Mouse (Mus musculus): ENCODE measurements around the gene Gm11032. TPM values are rescaled to one million over a fixed set of nuclear protein-coding genes. Genes with fewer than 3 reads are reported as not detected.

The Gm11032 gene
- polyA plus RNA-seq, 1 experiment from 2014 or later, result not detected

- peaks cover 6% of the 10 kb centered on the region; the same call in 1 of the 2 replicates for H3K36me3 ChIP-seq (replicated peaks; ENCODE audit: insufficient read depth, low read length)
- H3K9ac ChIP-seq (replicated peaks), result peak overlapping the region; percentile 97
- DNase-seq (no peak), ATAC-seq (no peak)
- H3K9me3 ChIP-seq (ENCODE audit: low read length), result no peaks in the 10 kb centered on the region
- H3K4me1 ChIP-seq (ENCODE audit: insufficient read depth), result peaks cover 30% of the 10 kb centered on the region
- no peaks in the 10 kb centered on the region for H3K27me3 ChIP-seq (ENCODE audit: insufficient read depth, low read length)
- peak overlapping the region; percentile 97 for H3K27ac ChIP-seq (ENCODE audit: low read depth)
- 11% methylated on average over 5 of the region's 5 CpGs for WGBS (ENCODE audit: insufficient replicate concordance)
- peak overlapping the region; percentile 98 for H3K4me3 ChIP-seq (ENCODE audit: low read depth, low read length)
- TF ChIP-seq EP300 (IDR thresholded peaks at IDR 0.05; ENCODE audit: low read depth), result no peak
- no peak for TF ChIP-seq CTCF (IDR thresholded peaks at IDR 0.05; ENCODE audit: low read depth)
- peak overlapping the region; percentile 62 for H3K4me2 ChIP-seq (ENCODE audit: low read depth, low read length)
Measured at GRCm38 (mm10) chr11:4593491-4593848, 26.4 kb upstream of the Gm11032 start.

- Histone ChIP-seq H3K27ac (ENCODE audit: low read depth) (peak overlapping the region; percentile 97), H3K4me3 (ENCODE audit: low read depth, low read length) (peak overlapping the region; percentile 98), H3K27me3 (ENCODE audit: insufficient read depth, low read length) (no peaks in the 10 kb centered on the region), H3K36me3 (replicated peaks; ENCODE audit: insufficient read depth, low read length) (0 out of 2 replicates have a peak, but pooled peaks cover 2% of the 10 kb centered on the region), H3K9me3 (ENCODE audit: low read length) (no peaks in the 10 kb centered on the region), H3K9ac (replicated peaks) (peak overlapping the region; percentile 97), H3K4me2 (ENCODE audit: low read depth, low read length) (peak overlapping the region; percentile 62), H3K4me1 (ENCODE audit: insufficient read depth) (peaks cover 30% of the 10 kb centered on the region)
- TF ChIP-seq EP300 (IDR thresholded peaks at IDR 0.05; ENCODE audit: low read depth), result no peak
- peak; percentile 42 for TF ChIP-seq CTCF (IDR thresholded peaks at IDR 0.05; ENCODE audit: low read depth)
- WGBS (ENCODE audit: insufficient replicate concordance), result under 1% methylated on average over 45 of the region's 45 CpGs
- ATAC-seq, result peak; percentile 82
- DNase-seq, result no peak
Measured at GRCm38 (mm10) chr11:4593849-4594607, 25.8 kb upstream of the Gm11032 start.

GRCm38 (mm10) chr11:4594608-4595500, 25.0 kb upstream of the Gm11032 start, which contains the start of gene Mtmr3:
Mtmr3 (minus strand) TSS chr11:4594863.
- H3K9ac ChIP-seq (replicated peaks), result peak within 1 kb of the TSS; percentile 97
- 4% methylated on average over 37 of the region's 53 CpGs for WGBS (ENCODE audit: insufficient replicate concordance)
- H3K9me3 ChIP-seq (ENCODE audit: low read length), result no peaks in the 10 kb centered on the region
- no peaks in the 10 kb centered on the region for H3K27me3 ChIP-seq (ENCODE audit: insufficient read depth, low read length)
- H3K36me3 ChIP-seq (replicated peaks; ENCODE audit: insufficient read depth, low read length), result 0 out of 2 replicates have a peak, but pooled peaks cover 2% of the 10 kb centered on the region
- peak within 1 kb of the TSS; percentile 97 for H3K27ac ChIP-seq (ENCODE audit: low read depth)
- peaks cover 30% of the 10 kb centered on the region for H3K4me1 ChIP-seq (ENCODE audit: insufficient read depth)
- TF ChIP-seq CTCF (IDR thresholded peaks at IDR 0.05; ENCODE audit: low read depth), result no peak
- peak within 1 kb of the TSS; percentile 63 for H3K4me2 ChIP-seq (ENCODE audit: low read depth, low read length)
- DNase-seq (peak; percentile 99), ATAC-seq (peak; percentile 99)
- peak within 1 kb of the TSS; percentile 98 for H3K4me3 ChIP-seq (ENCODE audit: low read depth, low read length)

- no peak for DNase-seq
- H3K36me3 ChIP-seq (replicated peaks; ENCODE audit: insufficient read depth, low read length), result no peaks in the 10 kb centered on the region
- no peak overlapping the region for H3K4me3 ChIP-seq (ENCODE audit: low read depth, low read length)
- no peak overlapping the region for H3K9ac ChIP-seq (replicated peaks)
- no peaks in the 10 kb centered on the region for H3K27me3 ChIP-seq (ENCODE audit: insufficient read depth, low read length)
- TF ChIP-seq EP300 (IDR thresholded peaks at IDR 0.05; ENCODE audit: low read depth), result no peak
- TF ChIP-seq CTCF (IDR thresholded peaks at IDR 0.05; ENCODE audit: low read depth), result no peak
- H3K4me1 ChIP-seq (ENCODE audit: insufficient read depth), result peaks cover 24% of the 10 kb centered on the region
- 84% methylated on average over 2 of the region's 2 CpGs for WGBS (ENCODE audit: insufficient replicate concordance)
- H3K4me2 ChIP-seq (ENCODE audit: low read depth, low read length), result no peak overlapping the region
- H3K27ac ChIP-seq (ENCODE audit: low read depth), result no peak overlapping the region; the same call in 1 of the 2 replicates
- no peak for ATAC-seq
- no peaks in the 10 kb centered on the region for H3K9me3 ChIP-seq (ENCODE audit: low read length)
Measured at GRCm38 (mm10) chr11:4598411-4598810, 21.5 kb upstream of the Gm11032 start.

GRCm38 (mm10) chr11:4599916-4600315, 20.0 kb upstream of the Gm11032 start:
- no peak overlapping the region for H3K9ac ChIP-seq (replicated peaks)
- no peak overlapping the region for H3K4me3 ChIP-seq (ENCODE audit: low read depth, low read length)
- H3K4me1 ChIP-seq (ENCODE audit: insufficient read depth), result peaks cover 24% of the 10 kb centered on the region
- H3K36me3 ChIP-seq (replicated peaks; ENCODE audit: insufficient read depth, low read length), result no peaks in the 10 kb centered on the region
- WGBS (ENCODE audit: insufficient replicate concordance), result 56% methylated on average over 3 of the region's 3 CpGs
- TF ChIP-seq CTCF (IDR thresholded peaks at IDR 0.05; ENCODE audit: low read depth) (no peak), EP300 (IDR thresholded peaks at IDR 0.05; ENCODE audit: low read depth) (no peak)
- no peak overlapping the region for H3K4me2 ChIP-seq (ENCODE audit: low read depth, low read length)
- ATAC-seq (no peak), DNase-seq (no peak)
- no peaks in the 10 kb centered on the region for H3K27me3 ChIP-seq (ENCODE audit: insufficient read depth, low read length)
- no peak overlapping the region for H3K27ac ChIP-seq (ENCODE audit: low read depth)
- no peaks in the 10 kb centered on the region for H3K9me3 ChIP-seq (ENCODE audit: low read length)

- no peak for DNase-seq
- Histone ChIP-seq H3K4me3 (ENCODE audit: low read depth, low read length) (no peak overlapping the region), H3K27ac (ENCODE audit: low read depth) (no peak overlapping the region), H3K9me3 (ENCODE audit: low read length) (no peaks in the 10 kb centered on the region), H3K4me2 (ENCODE audit: low read depth, low read length) (no peak overlapping the region), H3K27me3 (ENCODE audit: insufficient read depth, low read length) (no peaks in the 10 kb centered on the region), H3K9ac (replicated peaks) (no peak overlapping the region), H3K4me1 (ENCODE audit: insufficient read depth) (peaks cover 15% of the 10 kb centered on the region; the same call in 1 of the 2 replicates), H3K36me3 (replicated peaks; ENCODE audit: insufficient read depth, low read length) (no peaks in the 10 kb centered on the region)
- WGBS (ENCODE audit: insufficient replicate concordance), result 69% methylated on average over 5 of the region's 5 CpGs
- TF ChIP-seq CTCF (IDR thresholded peaks at IDR 0.05; ENCODE audit: low read depth) (no peak), EP300 (IDR thresholded peaks at IDR 0.05; ENCODE audit: low read depth) (no peak)
- no peak for ATAC-seq
Measured at GRCm38 (mm10) chr11:4601890-4602289, 18.0 kb upstream of the Gm11032 start.

All from liver, postnatal 0 days (tissue).